Mouse (Mus musculus) megakaryocyte, embryonic 14.5 days (primary cell): ENCODE results near the gene Sf3a1.

ENCODE experiments used
- FLI1 ChIP-seq: IDR thresholded peaks from 2 replicates; pipeline ENCODE4 v1.6.1; 2012; ENCODE audit warnings: low read length, inconsistent platforms, mixed read lengths
- GATA1 ChIP-seq: IDR thresholded peaks from 3 replicates; pipeline ENCODE4 v1.6.1; 2012; ENCODE audit warnings: mixed read lengths, low read length, inconsistent platforms, borderline replicate concordance

- TF ChIP-seq GATA1 = no peak
- TF ChIP-seq FLI1 = no peak
Measured at GRCm38 (mm10) chr11:4141505-4141904, 18.6 kb upstream of the Sf3a1 start.
